Mouse (Mus musculus) monocyte, adult 2 months (primary cell): ENCODE measurements around the gene D430041D05Rik.

Experiments
- DNase-seq, 2 experiments: peaks; one replicate each; pipeline ENCODE4 v3.0.0; 2022; ENCODE audit warnings: low spot score in 2 of 2, low read depth in 1 of 2

The D430041D05Rik gene

GRCm38 (mm10) chr2:104200211-104200610, 210.6 kb downstream of the D430041D05Rik start:
- no peak for DNase-seq

- DNase-seq, result no peak
Measured at GRCm38 (mm10) chr2:104198186-104198585, 212.6 kb downstream of the D430041D05Rik start.

- DNase-seq, result no peak
Measured at GRCm38 (mm10) chr2:104197281-104197680, 213.5 kb downstream of the D430041D05Rik start.

GRCm38 (mm10) chr2:104192401-104193141, 218.2 kb downstream of the D430041D05Rik start:
- no peak for DNase-seq

GRCm38 (mm10) chr2:104191723-104192122, 219.1 kb downstream of the D430041D05Rik start:
- no peak for DNase-seq

- no peak for DNase-seq
Measured at GRCm38 (mm10) chr2:104188859-104189258, 222.0 kb downstream of the D430041D05Rik start.

- no peak for DNase-seq
Measured at GRCm38 (mm10) chr2:104187073-104187472, 223.7 kb downstream of the D430041D05Rik start.

- DNase-seq, result no peak
Measured at GRCm38 (mm10) chr2:104185616-104186015, 225.2 kb downstream of the D430041D05Rik start.

GRCm38 (mm10) chr2:104184296-104184695, 226.5 kb downstream of the D430041D05Rik start:
- no peak for DNase-seq

GRCm38 (mm10) chr2:104183246-104183845, 227.5 kb downstream of the D430041D05Rik start:
- no peak for DNase-seq

GRCm38 (mm10) chr2:104179636-104180035, 231.2 kb downstream of the D430041D05Rik start:
- DNase-seq, result no peak

GRCm38 (mm10) chr2:104178251-104178650, 232.6 kb downstream of the D430041D05Rik start:
- DNase-seq, result no peak

GRCm38 (mm10) chr2:104176979-104177704, 233.7 kb downstream of the D430041D05Rik start:
- no peak for DNase-seq

- DNase-seq, result no peak
Measured at GRCm38 (mm10) chr2:104176166-104176978, 234.4 kb downstream of the D430041D05Rik start.

- DNase-seq, result no peak
Measured at GRCm38 (mm10) chr2:104175476-104176165, 235.2 kb downstream of the D430041D05Rik start.

GRCm38 (mm10) chr2:104173431-104173830, 237.4 kb downstream of the D430041D05Rik start:
- no peak for DNase-seq

GRCm38 (mm10) chr2:104172695-104173348, 238.0 kb downstream of the D430041D05Rik start:
- no peak for DNase-seq

- no peak for DNase-seq
Measured at GRCm38 (mm10) chr2:104168186-104168896, 242.5 kb downstream of the D430041D05Rik start.

GRCm38 (mm10) chr2:104167765-104168164, 243.0 kb downstream of the D430041D05Rik start:
- DNase-seq, result no peak
